Mouse (Mus musculus) adrenal gland, adult 2 months (tissue): ENCODE measurements around the gene Slc8a1. TPM values are rescaled to one million over a fixed set of nuclear protein-coding genes. Genes with fewer than 3 reads are reported as not detected.
A peak's percentile ranks its signal among the peaks of the same experiment; 100 is the strongest.

Source experiments
- DNase-seq: peaks from one replicate; pipeline ENCODE4 v3.0.0; 2021
- polyA plus RNA-seq: library from polyadenylated mRNA; depleted of rRNA; stranded (reverse); fragments of >200 nt; gene quantifications from 2 replicates; pipeline ENCODE4 v1.2.3, GENCODE M21; 2012
- total RNA-seq, 2 experiments: library from RNA; stranded (reverse); gene quantifications; 2 replicates each; pipeline ENCODE4 v1.2.3; 2021

The Slc8a1 gene
- total and polyA plus RNA-seq, 3 experiments: 0.07 to 8.4 (median 5.7) TPM

GRCm38 (mm10) chr17:81669816-81670691 lies 68.1 kb downstream of the Slc8a1 start:
- peak; percentile 73 for DNase-seq

- peak; percentile 23 for DNase-seq
Observed at GRCm38 (mm10) chr17:81669062-81669815, 68.9 kb downstream of the Slc8a1 start.

DNA sequence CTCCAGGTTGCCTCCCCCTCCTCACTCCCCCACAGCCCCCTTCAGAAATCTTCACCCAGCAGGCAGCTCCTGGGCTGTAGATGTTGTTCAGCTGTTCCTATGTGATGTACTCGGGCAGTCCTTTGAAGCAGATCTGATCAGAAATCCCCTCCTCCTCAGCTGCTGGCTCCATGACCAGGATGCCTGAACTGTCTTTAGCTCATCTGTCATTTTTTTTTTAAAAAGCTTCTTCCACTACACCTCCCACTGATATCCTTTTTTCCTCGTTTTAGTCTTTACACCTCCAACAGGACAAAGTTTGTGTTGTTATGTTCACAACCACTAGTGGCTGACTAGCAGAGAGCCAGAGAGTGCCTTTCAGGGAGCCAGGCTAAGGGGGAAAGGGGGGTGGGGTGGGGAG lies 69.7 kb downstream of the Slc8a1 start:
- DNase-seq: no peak

GRCm38 (mm10) chr17:81667935-81668334 lies 70.2 kb downstream of the Slc8a1 start:
- no peak for DNase-seq

- DNase-seq: peak; percentile 4
Observed at GRCm38 (mm10) chr17:81666551-81666950, 71.6 kb downstream of the Slc8a1 start.

GRCm38 (mm10) chr17:81664916-81665315 lies 73.3 kb downstream of the Slc8a1 start:
- no peak for DNase-seq

- DNase-seq: no peak
Observed at GRCm38 (mm10) chr17:81657828-81658227, 80.3 kb downstream of the Slc8a1 start.

DNA sequence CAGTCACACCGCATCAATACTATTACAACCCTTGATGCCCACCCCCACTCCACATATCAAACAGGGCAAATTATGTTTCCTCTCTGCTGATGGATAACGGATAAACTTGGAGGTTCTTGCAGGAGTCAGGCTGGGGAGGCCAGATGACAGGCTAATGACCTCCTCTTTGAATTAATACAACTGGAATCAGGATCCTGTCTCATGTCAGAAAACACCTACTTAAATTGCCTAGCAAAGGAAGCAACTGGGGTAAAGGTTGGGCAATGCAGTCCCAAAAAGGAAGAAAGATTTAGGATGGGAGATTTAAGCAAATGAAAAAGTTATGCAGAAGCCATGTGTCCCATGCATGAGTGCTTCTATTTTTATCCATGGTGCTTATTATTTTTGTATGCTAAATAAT lies 83.6 kb downstream of the Slc8a1 start:
- no peak for DNase-seq

- DNase-seq: no peak
Observed at GRCm38 (mm10) chr17:81652958-81653357, 85.2 kb downstream of the Slc8a1 start.

DNA sequence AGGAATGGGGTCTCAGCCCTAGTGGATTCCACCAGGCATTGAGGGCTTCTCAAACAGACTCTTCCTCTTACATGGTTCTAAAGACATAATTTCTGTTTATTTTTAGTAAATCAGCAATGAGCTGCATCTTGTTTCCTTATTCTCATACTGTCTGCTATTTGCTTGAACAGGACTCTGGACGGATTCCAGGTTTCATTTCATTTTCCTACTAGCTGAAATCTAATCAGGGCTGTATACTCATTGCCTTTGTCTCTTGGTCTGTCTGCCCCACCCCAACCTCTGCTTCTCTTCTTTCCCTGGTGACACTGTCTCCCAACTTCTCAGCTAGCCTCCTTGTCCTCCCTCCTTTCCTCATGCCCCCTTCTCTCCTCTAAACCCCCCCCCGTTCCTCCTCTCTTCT lies 101.4 kb downstream of the Slc8a1 start:
- no peak for DNase-seq

- no peak for DNase-seq
Observed at GRCm38 (mm10) chr17:81630471-81630870, 107.7 kb downstream of the Slc8a1 start.

DNA sequence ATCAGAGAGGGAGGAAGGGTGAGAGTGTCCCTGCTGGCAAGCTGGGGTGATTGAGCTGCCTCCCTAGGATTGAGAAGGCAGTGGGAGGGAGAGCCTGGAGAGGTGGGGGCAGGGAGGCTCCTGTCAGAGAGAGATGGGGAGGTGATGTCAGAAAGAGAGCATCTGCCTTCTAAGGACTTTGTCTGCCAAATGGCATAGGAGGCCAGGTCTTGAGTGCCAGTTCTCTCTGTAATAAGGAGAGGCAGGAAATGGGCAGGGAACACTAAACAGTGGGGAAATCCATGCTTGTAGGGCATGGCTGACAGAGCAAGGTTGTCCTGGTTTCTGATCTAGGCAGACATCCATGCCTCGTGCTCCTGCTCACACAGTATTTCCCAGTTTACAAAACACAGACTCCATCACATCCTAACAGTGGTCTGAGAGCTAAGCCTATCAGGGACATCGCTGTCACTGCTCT lies 117.0 kb downstream of the Slc8a1 start:
- DNase-seq: no peak

GRCm38 (mm10) chr17:81618461-81618860 lies 119.7 kb downstream of the Slc8a1 start:
- no peak for DNase-seq

- DNase-seq: no peak
Observed at GRCm38 (mm10) chr17:81616326-81616725, 121.9 kb downstream of the Slc8a1 start.

- no peak for DNase-seq
Observed at GRCm38 (mm10) chr17:81615391-81615790, 122.8 kb downstream of the Slc8a1 start.

- DNase-seq: no peak
Observed at GRCm38 (mm10) chr17:81607515-81607914, 130.7 kb downstream of the Slc8a1 start.

DNA sequence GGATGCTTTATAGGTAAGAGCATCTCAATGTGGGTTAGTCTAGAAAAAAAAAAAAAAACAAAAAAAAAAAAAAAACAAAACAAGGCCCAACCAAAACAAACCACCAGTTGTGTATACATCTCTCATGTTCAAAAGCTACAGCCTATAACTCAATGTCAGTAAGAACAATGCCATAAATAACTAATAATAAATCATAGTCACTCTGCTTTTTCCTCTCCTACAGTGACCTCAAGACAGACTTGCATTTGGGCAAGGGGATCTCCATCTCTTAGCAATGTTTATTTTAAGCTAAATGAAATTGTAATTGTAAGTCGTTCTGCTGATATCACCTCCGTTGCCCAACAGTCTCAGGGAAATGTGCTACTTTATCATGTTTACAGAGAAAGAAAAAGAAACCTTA lies 132.1 kb downstream of the Slc8a1 start:
- DNase-seq: no peak

GRCm38 (mm10) chr17:81605219-81605660 lies 132.9 kb downstream of the Slc8a1 start:
- DNase-seq: no peak

GRCm38 (mm10) chr17:81599072-81599471 lies 139.1 kb downstream of the Slc8a1 start:
- DNase-seq: no peak

DNA sequence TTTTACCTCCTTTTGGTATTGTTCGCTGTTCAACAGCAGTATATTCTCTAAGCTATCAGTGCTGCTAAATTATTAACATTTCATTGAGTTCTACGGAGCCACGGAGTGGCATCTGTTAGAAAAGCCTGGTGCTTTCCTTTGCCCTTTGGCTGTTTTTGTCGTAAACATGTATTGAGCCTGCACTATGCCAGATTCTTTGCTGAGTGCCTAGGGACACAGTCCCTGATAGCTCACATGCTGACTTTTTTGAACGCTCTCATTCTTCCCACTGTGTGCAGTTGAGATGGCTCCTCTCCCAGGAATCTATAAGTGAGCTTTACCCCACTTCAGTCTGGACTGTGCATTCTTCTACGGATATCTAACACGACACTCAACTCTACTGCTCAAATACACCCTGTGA lies 148.4 kb downstream of the Slc8a1 start:
- DNase-seq: no peak

DNA sequence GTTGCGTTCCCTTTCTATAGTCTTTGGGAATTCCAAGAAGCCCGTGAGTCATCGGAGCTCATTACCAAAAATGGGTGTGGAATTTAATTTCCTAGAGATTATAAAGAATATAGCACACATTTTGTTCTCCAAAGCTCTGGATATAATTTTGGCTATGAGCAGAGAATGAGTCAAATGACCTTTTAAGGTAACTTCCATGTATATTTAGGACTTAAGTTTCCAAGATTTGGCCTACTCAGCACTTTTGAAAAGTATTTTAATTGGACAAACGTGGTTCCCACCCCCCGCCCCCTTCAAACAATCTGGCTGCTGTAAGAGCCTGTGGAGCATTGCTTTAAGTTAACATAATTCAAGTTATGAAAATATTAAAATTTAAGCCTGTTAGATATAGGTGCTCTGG lies 151.4 kb downstream of the Slc8a1 start:
- no peak for DNase-seq

GRCm38 (mm10) chr17:81579728-81580425 lies 158.3 kb downstream of the Slc8a1 start:
- DNase-seq: no peak
